Mouse (Mus musculus) ZHBTc4 (cell line): ENCODE results near the gene Acads.
"Not testable (repeated sequence)": the region's sequence is repeated elsewhere in the genome, so short reads cannot be mapped to it uniquely, and the experiment has no call there.

Source experiments
- DNase-seq: peaks from one replicate; pipeline ENCODE4 v3.0.0-alpha.2; 2011; ENCODE audit warnings: low read depth, low spot score

Gene Acads

DNA sequence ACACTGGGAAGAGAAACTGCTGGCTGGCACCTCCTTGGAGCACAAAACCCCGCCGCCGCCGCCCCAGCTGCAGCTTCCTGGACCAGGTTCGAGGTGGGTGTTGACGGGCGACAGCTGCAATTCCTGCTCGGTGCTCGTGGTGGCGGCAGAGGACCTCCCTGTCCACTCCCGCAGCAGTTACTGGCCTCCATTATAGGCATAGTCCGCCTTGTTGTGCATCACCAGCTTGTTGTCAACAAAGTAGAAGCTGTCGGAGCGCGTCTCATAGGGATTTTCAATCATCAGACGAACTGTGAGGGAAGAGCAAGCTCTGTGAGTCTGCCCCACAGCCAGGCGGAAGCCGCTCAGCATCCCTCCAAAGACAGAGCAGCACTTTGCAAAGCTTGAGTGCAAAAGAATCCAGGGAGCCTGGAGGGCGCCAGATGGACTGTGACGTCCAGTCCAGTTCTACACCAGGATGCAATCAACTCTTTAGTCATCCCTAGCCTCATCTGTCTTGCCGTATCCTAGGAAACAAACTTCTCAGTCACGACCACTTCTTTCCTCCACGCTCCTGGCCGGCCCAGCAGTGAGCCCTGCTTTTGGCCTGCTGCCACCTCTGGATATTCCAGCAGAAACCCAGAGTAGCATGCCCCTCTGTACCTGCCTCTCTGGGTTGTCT, 6.2 kb upstream of the Acads start:
- DNase-seq, result peak; percentile 85

DNA sequence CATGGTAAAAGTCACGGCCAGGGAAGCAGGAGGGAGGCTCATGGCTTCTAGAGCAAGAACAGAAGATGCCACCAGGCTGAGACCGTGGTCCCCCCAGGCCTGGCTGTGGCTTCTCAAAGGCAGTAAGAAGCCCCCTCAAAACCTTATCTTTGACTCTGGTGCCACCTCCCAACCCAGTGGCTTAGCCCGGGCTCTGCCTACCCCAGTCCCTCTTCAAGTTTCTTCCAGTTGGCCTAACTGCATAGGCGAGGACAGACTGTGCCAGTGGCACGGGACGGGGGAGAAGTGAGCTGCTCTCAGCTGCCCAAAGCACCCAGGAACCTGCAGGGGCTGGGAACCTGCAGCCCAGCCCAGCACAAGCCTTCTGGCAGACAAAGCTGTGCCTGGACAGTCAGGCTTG, 5.5 kb upstream of the Acads start:
- DNase-seq, result no peak

DNA sequence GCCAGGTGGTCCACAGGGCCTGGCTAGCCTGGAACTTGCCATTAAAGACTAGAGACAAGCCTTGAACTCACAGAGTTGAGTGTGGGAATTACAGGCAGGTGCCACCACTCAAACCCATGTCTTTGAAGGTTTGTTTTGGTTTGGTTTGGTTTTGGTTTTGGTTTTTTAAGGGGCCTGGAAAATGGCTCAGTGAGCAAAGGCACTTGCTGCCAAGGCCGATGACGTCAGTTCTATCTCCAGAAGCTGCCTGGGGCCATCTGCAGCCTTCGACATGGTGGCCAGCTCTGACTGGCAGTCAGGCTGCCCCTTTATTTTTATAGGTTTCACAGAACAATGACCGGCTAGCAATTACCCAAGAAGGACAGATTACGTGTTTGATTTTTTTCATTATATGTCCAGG, 1.8 kb upstream of the Acads start:
- no peak for DNase-seq

DNA sequence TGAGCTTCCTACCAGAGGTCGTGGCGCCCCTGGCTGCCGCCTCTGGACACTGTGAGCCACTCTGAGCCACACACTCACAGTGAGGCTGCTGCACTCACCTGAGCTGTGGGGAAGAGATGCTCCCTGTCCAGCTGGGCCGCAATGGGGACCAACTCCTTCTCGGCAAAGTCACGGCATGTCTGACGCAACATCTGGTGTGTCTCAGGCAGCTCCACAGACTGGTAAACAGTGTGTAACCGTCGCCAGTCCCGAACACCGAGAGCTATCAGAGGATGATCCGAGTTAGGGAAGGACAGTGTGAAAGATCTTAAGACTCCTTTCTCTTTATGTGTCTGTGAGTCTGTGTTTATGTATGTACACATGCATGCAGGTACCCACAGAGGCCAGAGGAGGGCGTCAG, 1.7 kb downstream of the Acads start:
- DNase-seq, result no peak

DNA sequence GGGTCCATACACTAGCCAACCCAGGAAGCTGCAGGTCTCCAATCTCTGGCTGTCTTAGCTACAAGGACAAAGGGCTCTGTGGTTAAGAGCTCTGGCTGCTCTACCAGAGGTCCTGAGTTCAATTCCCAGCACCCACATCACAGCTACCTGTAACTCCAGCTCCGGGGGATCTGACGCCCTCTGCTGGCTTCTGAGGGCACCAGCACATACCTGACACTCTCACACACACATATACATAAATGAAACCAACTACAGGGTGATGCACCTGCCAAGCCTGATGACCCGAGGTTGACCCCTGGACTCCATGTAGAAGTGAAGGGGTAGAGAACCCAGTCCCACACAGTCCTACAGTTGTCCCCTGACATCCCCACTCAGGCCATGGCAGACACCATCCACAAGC, 2.7 kb downstream of the Acads start:
- peak; percentile 70 for DNase-seq

DNA sequence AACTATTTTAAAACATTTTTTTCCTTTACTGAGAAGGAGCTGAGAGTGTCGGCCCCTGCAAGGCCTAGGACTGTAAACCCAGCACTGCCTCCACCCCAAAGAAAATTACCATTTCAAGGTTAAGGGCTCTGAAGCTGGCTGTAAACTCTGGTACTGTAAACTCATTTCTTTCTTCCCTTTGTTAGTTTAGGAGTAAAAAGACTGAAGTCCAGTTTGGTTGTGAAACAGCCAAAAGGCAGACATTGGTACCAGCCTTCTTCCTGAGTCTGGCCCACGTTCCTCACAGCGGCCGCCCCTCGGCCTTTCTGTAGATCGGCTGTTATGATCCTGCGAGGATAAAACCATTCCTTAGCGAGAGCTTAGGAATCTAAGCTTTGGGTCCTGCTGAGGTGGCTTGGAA, 4.6 kb downstream of the Acads start:
- no peak for DNase-seq

DNA sequence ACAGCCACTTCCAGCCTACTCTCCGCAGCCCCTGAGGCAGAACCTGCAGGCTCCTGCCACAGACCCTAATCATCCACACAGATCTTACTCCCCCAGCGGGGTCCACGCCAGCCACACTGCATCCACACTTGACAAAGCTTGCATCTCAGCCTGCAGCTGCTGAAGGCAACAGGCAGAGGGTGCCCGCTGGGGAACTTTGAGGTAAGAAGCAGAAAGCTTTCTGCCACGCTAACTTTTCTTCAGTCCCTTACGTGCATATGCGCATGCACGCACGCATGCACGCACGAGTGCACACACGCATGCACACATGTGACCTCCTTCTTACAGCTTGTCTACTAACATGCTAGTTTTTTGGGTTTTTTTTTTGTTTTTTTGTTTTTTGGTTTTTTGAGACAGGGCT, 5.9 kb downstream of the Acads start:
- no peak for DNase-seq

DNA sequence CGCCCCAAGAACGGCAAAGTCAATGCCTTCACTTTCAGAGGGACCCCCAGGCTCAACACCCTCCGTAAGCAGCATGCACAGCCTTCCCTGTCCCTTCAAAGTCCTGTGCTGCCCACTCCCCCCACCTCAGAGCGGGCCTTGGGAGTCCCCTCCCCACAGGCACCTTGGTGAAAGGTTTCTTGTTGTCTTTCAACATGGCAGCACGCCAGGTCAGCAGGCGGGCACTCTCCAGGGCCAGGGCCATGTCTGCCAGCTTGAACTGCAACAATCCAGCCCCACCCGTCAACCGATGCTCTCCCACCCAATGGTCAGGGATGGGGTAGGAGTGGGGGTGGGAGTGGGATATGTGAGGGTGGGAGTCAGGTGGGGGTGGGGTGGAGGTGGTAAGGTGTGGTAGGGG, 8.0 kb downstream of the Acads start:
- no peak for DNase-seq

DNA sequence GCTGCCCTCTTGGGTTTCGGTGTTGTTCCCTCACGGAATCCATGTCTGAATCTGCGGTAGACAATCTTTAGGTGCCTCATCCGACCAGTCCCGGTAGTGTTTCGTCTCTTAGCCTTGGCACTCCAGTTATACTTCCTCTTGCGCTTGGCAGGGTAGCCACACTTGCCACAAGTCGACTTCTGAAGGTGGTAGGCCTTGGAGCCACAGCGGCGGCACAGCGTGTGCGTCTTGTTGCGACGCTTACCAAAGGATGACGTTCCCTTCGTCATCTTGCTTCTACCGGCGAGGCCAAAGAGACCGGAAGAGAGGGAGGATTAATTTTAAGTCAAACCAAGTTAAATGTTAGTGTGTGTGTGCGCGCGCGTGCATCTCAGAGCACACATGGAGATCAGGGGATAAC, 15.9 kb downstream of the Acads start:
- not testable (repeated sequence) for DNase-seq

DNA sequence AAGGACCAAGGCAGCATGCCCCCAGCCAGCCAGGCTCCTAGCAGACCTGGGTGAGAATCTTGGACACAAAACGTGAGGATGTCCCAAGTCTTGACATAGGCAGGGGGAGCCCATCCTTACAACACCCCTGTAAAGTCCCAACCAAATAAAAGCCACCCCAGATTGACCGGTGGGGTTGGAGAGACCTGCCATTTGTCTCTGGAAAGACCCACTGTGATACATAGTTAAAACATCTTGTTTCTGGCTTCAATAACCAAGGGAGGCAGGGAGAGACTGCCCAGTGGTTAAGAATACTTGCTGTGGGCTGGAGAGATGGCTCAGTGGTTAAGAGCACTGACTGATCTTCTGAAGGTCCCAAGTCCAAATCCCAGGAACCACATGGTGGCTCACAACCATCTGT, 16.9 kb downstream of the Acads start:
- DNase-seq, result no peak

DNA sequence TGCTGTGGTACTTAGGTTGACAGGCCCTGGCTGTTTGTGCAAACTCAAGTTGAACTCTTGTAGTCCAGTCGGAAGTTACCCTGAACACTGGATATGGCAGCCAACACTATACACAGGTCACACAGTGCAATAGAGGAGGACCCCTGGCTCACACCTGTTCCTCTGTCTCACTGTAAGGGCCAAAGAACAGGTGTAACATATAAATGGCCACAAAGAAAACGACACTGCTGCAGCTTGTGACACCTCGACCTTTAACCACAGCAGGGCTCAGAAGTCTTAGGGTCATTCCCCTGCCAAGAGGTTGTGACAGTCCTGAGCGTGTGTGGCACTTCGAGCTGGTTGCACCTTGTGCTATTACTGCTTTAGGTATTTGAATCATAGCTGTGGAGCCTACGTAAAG, 18.7 kb downstream of the Acads start:
- no peak for DNase-seq

DNA sequence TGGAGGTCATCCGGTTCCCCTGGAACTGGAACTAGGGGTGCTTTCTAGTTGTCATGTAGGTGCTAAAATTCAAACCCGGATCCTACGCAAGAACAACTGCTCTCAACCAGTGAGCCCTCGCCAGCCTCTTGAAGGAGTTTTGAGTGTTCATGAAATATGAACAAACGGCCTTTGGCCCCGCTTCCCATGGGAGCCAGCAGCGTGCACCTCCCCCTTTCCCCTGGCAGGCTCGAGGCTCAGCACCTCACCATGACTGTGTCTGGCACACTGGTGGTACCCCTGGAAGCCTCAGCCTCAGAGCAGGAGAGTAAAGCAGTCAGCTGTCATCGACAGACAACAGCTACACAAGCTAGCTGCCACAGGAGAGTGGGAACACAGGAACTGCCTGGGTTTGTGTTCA, 19.2 kb downstream of the Acads start:
- no peak for DNase-seq

DNA sequence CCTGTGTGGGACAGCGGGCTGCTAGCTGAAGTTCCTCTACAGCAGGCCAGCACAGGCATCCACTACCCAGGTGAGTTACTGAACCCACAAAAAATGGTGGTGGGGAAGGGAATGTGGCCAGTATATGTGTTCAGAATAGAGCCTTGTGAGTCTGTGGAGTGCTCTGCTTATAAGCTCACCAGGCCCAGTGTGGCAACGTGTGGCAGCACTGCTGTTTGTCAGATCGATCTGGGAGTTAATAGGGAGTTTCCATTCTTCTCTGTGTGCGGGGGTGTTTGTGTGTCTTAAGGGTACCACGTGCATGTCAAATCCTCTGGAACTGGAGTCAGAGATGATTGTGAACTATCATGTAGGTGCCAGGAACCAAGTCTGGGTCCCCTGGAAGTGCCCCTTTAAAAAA, 19.6 kb downstream of the Acads start:
- no peak for DNase-seq

DNA sequence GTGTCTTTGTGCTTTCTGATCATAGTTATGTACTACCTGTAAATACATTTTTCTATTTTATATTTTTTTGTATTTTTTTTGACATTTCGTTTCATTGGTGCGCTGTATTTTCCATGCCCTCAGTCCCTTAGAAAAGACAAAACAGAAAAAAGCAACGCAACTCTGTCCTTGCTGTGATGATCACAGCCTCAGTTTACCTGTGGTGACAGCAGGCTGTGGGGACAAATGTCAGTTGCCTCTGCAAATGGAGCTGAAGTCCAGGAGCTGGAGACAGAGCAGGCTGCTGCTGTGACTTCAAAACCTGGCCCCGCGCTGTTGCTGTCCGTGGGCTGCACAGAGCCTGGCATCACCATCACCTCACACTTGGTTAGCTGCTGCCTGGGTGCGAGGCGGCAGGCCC, 21.0 kb downstream of the Acads start, which contains the start of gene Gm10401:
Gene Gm10401, minus strand, starts transcription at position 101 of the 400 bp plus-strand sequence.
- no peak for DNase-seq

DNA sequence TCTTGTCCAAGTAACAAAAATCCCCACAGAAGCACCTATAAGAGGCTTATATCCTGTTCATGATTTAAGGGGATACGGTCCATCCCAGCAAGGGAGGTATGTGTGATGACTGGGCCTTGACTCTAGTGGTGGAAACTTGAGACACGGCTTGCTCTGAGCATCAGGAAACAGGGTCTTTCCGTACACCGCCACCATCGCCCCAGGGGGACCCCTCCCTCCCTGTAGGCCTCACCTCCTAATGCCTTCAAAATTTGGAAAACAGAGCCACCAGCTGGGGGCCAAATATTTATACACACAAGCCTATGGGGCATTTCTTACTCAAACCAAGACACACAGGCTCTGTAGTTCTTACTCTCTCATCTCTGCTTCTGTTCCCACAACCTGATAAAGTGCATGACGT, 27.4 kb downstream of the Acads start:
- peak; percentile 60 for DNase-seq

DNA sequence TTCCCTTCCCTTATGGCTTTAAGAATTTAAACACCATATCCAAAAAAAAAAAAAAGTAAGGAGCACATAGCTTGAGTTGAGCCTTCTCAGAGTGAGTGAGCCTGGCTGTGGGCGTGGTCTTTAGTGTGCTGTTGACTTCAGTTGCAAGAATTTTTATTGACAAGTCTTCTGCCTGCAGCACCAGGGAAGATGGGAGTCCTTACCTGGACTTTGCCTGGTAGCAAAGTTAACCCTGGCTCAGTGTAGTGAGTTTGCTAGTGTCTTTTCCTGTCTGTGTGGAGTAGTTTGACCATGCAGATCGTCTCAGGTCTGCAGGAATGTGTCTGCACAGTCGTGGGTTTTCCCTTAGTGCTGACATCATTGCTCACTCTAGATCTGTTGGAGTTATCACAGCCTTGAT, 28.1 kb downstream of the Acads start:
- peak; percentile 47 for DNase-seq

DNA sequence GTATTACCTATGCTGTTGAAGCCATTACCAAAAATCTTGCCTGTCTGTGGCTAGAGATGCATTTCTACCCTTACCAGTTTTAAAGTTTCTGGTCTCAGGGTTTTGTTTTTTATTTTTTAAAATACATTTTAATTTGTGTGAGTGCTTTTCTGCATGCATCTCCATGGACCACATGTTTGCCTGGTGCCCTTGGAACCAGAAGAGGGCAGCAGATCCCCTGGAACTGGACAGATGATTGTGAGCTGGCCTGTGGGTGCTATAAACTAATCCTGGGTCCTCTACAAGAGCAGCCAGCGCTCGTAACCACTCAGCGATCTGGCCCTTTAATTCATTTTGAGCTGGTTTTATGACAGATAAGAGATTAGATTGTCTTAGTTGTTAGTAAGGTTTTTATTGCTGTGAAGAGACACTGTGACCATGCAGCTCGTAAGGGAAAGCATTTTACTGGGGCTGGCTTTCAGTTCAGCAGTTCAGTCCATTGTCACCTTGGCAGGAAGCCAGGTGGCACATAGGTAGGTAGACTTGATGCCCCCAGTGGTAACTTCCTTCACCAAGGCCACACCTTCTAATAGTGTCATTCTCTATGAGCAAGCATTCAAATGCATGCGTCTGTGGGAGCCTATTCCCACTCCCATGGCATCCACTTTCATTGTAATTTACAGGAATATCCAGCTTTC, 29.4 kb downstream of the Acads start:
- no peak for DNase-seq

DNA sequence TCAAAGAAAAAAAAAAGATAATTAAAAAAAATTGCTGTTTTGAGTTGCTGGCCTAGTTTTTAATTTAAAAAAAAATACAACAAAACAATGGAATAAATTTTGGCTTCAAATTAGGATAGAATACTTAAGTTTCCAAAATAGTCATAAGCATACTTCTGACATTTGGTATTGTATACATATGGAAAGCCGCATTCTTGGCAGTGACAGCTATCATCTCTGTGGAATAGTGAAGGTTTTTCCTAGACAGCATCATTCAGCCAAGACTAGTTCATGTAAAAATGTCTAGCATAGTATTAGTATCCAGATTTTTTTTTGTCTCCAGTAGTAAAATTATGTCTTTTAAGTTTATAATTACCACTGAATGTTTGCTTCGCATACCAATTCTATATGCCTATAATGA, 33.5 kb downstream of the Acads start:
- no peak for DNase-seq

DNA sequence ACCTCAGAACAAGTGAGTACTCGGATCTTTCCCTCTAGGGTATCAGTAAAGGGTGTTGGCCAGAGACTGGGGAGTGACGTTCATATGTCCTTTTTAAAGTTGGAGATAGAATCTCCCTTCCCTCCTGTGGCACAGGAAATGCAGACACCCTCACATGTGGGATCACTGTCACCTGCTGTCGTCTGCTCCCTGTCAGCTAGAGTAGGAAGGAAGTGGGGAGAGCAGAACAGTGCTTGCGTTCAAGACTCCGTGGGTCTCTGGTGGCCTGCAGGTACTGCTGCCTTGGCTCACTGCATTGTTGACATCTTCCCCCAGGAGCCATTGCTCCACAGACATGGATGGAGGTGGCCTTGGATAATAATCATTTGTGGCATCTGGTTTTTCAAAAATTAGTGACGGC, 35.7 kb downstream of the Acads start:
- DNase-seq, result no peak

DNA sequence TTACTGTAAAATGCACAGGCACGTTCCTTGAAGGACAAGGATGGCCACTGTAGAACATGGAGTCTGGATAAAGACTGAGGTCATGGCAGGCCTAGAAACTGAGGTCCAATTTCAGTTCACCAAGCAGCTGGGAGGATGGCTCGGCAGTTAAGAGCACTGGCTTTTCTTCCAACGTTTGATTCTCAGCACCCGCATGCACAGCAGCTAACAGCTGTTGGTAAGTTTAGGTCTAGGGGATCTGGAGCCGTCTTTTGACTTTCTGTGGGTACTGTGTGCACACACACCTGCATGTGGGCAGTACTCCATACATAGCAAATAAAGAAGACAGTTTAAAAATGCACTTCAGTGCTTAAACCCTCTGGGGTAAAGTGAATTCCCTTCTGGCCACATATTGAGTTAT, 37.5 kb downstream of the Acads start:
- no peak for DNase-seq

DNA sequence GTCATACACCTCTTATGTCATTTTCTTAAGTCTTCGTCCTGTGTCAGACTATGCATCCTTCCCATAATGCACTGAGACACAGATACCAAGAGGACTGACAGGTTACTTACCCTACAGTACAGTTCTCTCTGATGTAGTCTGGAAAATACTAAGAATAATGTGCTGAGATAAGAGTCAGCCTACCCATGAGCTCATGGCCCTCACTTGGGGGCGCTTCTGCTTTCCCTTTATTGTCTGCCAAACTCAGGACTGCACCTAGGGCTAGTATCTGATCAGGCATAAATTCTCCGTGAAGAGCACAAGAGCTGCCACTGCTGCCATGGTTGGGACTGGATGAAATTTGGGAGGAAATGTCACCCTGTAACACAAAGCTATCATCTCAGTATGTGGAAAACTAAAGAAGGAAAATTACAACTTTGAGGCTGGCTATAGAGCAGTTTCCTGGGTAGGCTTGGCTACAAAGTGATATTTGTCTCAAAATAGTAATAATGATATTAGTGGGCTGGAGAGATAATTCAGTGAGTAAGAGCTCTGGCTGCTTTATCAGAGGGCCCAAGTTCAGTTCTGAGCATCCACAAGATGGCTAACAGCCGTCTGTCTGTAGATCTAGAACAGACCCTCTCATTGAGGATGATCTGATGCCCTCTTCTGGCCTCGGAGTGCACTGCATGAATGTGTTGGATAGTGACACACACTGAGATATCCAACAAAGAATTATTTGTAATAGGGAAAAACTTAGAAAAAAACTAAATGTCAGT, 42.8 kb downstream of the Acads start:
- peak; percentile 80 for DNase-seq

DNA sequence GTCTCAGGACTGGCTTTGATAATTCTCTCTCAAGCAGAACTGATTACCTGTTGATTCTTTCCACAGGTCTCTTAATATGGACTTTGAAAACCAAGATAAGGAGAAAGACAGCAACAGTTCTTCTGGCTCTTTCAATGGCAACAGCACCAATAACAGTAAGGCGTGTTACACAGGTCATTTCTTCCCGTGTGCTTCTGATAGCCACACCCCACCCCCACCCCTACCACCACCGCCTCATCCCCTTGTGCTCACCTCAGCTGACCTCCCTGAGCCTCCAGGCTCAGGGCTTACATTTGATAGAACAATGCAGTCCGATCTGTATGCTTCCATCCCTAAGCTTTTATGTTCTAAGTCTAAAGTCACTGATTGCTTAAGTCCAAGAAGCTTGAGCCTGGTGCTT, 44.4 kb downstream of the Acads start:
- DNase-seq, result no peak

DNA sequence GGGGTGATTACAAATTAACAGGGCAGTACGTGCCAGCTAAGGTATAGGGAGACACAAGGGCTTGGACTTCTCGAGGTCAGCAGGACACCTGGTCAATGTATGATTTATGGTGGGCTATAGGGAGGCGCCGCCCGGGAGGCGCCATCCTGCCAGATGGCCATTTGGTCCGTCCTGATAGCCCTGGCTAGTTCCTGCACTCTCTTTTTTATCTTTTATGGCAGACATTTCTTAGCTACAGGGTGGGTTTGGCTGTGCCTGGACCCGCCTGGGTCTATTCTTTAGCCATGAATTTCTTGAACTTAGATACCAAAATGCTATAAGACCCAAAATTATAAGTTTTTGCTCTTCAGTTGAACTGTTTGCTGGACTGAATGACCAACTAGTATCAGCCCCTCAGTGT, 45.8 kb downstream of the Acads start:
- not testable (repeated sequence) for DNase-seq
